Mouse (Mus musculus) kidney, adult 2 months (tissue): Measurements from ENCODE around the gene Prkg1. TPM values are rescaled to one million over a fixed set of nuclear protein-coding genes. Genes with fewer than 3 reads are reported as not detected.
A peak's percentile ranks its signal among the peaks of the same experiment; 100 is the strongest.

ENCODE experiments used
- DNase-seq: peaks from one replicate; pipeline ENCODE4 v3.0.0; 2021
- H3K27ac ChIP-seq: fragments of 200-500 bp; 2 replicates; pipeline ENCODE4 v1.5.1; 2012; ENCODE audit warnings: low read depth, low read length, control low read depth, inconsistent platforms; ENCODE audit not compliant: insufficient read depth
- H3K27me3 ChIP-seq: fragments of 200-500 bp; replicated peaks from 2 replicates; pipeline ENCODE4 v1.6.1; 2012; ENCODE audit warnings: mild to moderate bottlenecking, moderate library complexity, low read length, inconsistent platforms; ENCODE audit not compliant: control insufficient read depth, insufficient read depth
- H3K36me3 ChIP-seq: fragments of 200-500 bp; 2 replicates; pipeline ENCODE4 v1.6.1; 2012; ENCODE audit warnings: mild to moderate bottlenecking, moderate library complexity, low read length, inconsistent platforms; ENCODE audit not compliant: control insufficient read depth, insufficient read depth
- H3K4me1 ChIP-seq: fragments of 200-500 bp; 2 replicates; pipeline ENCODE4 v1.6.1; 2011; ENCODE audit warnings: low read length; ENCODE audit not compliant: control insufficient read depth, insufficient read depth
- H3K4me3 ChIP-seq: fragments of 200-500 bp; 2 replicates; pipeline ENCODE4 v1.5.1; 2011; ENCODE audit warnings: mild to moderate bottlenecking, low read depth, low read length, control low read depth; ENCODE audit not compliant: insufficient read depth
- CTCF ChIP-seq: fragments of 200-500 bp; conservative IDR thresholded peaks from 2 replicates; pipeline ENCODE4 v1.5.1; 2011; ENCODE audit warnings: low read depth, mild to moderate bottlenecking, control low read depth, low read length, moderate library complexity, mixed read lengths; ENCODE audit not compliant: insufficient read depth, insufficient read length
- POLR2A ChIP-seq: fragments of 200-500 bp; IDR thresholded peaks from one replicate; pipeline ENCODE4 v1.6.1; 2011; ENCODE audit warnings: low read depth, low read length, control low read depth
- WGBS: fragments of 180-500 bp; shearing (Covaris S2); methylation state at CpG from one replicate; pipeline ENCODE4 v1.1.7; 2018; 5-methylcytosine and 5-hydroxymethylcytosine counted together
- polyA plus RNA-seq: library from polyadenylated mRNA; depleted of rRNA; stranded (reverse); fragments of >200 nt; gene quantifications from 2 replicates; pipeline ENCODE4 v1.2.3, GENCODE M21; 2012

Gene Prkg1
- polyA plus RNA-seq, 1 experiment: 1.7 TPM

DNA sequence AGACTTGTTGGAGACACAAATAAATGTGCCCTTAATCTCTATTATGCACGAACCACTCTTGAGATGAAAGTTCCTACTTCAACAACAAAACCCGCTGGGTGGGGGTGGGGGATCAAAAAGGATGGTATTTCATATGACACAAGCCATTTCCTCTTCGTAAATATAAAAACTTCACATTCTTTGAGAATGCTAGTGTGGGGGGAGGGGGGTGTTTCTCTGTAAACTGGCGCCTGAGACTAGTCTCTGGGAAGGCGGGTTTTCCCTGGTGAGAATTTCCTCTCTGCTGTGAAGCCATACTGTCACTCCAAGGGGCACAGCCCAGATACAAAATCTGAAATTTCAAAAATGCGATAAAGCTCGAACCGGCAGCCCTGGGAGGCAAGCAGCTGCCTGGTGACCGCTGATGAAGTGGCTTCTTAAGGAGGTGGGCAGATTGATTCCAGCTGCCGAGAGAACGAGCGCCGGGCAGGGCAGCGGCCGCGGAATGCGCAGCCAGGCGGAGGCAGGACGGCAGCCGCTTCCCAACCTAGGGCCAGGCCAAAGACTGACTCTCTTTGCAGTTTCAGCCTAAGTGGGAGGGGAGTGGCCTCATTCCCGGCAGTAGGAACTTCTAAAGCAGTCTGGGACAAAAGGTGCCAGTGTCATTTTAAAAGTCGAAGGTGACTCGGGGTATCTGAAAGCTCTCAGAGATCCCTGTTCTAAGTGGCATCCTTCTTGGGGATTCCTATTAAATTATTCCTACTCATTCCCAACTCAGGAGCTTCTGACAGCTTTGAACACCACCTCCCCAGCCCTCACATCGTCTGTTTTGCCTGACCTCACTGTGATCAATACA is 2.2 kb downstream of the Prkg1 start:
- peak; percentile 69 for DNase-seq
- Histone ChIP-seq H3K36me3 (no peaks in the 10 kb centered on the region), H3K27me3 (peaks cover 4% of the 10 kb centered on the region), H3K4me3 (peak overlapping the region; percentile 59), H3K4me1 (no peaks in the 10 kb centered on the region), H3K27ac (peak overlapping the region; percentile 58)
- TF ChIP-seq POLR2A: no peak
- TF ChIP-seq CTCF: no peak
- WGBS: 4% methylated on average over 24 of the region's 24 CpGs

DNA sequence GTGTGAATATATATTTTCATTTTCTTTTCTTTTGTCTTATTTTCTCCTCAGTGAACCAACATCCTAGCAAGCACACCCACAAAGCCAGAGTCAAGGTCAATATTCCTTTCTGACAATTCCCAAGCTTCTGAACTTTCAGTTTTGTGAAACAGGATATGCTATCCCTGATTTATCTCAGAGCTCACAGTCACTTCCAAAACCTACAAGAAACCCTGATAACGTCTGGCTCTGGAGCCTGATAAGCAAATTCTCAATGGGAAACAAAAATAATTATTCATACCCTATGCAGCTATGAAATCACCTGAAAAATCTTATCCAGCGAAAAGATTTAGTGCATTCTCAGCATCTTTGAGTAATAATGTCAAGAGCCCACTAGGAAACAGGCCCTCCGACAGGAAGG is 5.0 kb downstream of the Prkg1 start:
- Histone ChIP-seq H3K27ac (no peak overlapping the region), H3K4me3 (no peak overlapping the region), H3K36me3 (no peaks in the 10 kb centered on the region), H3K4me1 (no peaks in the 10 kb centered on the region), H3K27me3 (peaks cover 4% of the 10 kb centered on the region)
- DNase-seq: no peak
- 57% methylated on average over 3 of the region's 3 CpGs for WGBS
- TF ChIP-seq CTCF (no peak), POLR2A (no peak)

DNA sequence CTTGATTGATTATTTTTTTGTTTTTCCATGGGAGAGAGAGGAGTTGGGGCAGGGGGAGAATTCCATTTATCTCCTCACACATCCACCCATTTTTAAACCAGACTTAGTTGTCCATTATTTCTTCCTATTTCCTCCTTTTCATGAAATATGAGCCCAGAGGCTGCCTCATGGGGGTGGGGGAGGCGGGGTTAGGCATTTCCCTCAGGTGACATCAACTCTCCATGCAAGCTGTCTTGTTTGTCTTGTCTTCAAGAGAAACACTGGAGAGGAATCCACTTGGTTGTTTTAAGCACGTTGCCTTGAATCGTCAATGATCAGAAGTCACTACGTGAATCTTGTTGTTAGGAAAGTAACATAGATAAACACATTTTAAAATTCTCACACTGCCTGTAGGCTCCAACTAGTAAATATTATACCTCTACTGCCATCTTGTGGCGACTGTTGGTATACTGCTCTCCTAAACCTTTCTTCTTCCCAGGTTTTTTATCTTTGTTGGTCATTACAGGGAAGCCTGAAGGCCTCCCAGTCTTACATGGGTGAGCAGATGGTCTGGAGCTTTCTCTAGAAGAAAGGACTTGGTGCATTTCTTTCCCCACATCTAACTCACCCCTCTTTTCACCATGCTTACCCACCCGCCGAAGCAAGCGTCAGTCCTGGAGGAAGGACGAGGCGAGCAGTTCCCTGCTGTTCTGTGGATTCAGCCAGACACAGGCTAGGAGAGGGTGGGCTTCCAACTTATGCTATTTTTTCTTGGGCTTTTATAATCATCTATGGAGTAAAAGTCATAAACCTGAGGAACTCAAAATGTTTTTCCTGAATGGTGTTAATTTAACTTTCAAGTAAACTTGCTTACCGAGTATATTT is 8.7 kb downstream of the Prkg1 start:
- TF ChIP-seq POLR2A (no peak), CTCF (no peak)
- no peak overlapping the region for H3K4me3 ChIP-seq
- no peaks in the 10 kb centered on the region for H3K36me3 ChIP-seq
- H3K27ac ChIP-seq: no peak overlapping the region
- no peaks in the 10 kb centered on the region for H3K27me3 ChIP-seq
- H3K4me1 ChIP-seq: no peaks in the 10 kb centered on the region
- peak; percentile 71 for DNase-seq
- WGBS: 49% methylated on average over 11 of the region's 11 CpGs

DNA sequence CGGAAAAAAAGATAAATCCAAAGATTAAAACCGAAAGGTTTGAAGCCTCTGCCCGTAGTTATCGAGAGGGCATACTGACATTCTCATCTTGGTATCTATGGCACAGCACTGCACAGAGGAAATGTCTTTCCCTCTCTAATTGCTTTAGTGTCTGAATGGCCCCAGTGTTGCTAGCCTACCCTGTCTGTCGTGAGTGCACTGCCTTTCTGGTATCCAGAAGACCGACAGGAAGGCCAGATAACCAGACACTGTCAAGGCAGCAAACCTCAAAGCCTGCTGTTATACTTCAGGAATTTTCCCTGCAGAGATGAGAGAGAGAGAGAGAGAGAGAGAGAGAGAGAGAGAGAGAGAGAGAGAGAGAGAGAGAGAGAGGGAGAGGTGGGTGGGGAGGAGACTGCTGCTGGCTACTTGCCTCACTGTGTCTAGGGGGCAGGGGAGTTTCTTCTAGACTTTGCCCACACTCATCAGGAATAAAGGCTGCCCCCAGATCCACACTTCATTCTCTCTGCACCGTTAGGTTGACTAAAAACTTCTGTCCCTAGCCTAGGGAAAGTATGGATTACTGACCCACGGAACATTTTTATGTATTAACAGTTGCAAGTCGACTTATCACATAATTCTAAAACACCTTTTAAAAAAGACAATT is 10.1 kb downstream of the Prkg1 start:
- H3K27ac ChIP-seq: no peak overlapping the region
- H3K27me3 ChIP-seq: no peaks in the 10 kb centered on the region
- H3K4me1 ChIP-seq: no peaks in the 10 kb centered on the region
- no peak overlapping the region for H3K4me3 ChIP-seq
- 60% methylated on average over 9 of the region's 9 CpGs for WGBS
- TF ChIP-seq CTCF: no peak
- DNase-seq: no peak
- H3K36me3 ChIP-seq: no peaks in the 10 kb centered on the region

DNA sequence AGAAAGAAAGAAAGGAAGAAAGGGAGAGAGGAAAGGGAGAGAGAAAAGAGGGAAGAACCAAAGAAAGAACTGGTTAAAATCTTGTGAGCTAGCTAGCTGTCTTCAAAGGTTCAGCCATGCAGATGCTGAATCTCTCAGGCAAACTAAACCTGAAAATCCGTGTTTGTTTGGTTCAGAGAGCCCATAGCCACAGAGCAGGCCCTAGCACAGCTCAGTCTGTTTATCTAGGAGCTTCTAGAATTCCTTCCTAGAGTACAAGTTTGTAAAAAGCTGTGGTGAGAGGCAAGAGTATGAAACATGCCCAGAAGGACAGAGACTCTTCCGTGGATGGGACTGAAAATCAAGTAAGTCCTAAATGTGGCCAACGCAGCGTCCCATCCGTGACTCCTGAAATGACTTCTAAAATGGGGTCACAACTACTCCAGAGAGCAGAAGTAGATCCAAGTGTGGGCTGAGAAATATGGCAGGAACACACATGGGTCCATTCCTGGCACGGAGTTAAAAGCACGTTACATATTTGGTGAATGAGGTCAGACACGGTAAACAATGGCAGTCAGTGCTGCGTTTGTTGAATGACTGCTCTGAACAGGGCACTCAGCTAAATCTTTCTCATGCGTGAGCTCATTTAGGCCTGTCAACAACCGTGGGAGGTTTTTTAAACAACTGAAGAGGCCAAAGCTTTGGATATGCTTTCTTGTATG is 13.7 kb downstream of the Prkg1 start:
- Histone ChIP-seq H3K4me1 (no peaks in the 10 kb centered on the region), H3K36me3 (no peaks in the 10 kb centered on the region), H3K27me3 (no peaks in the 10 kb centered on the region), H3K4me3 (no peak overlapping the region), H3K27ac (no peak overlapping the region)
- WGBS: 54% methylated on average over 11 of the region's 11 CpGs
- no peak for DNase-seq
- TF ChIP-seq POLR2A: no peak
- TF ChIP-seq CTCF: no peak

DNA sequence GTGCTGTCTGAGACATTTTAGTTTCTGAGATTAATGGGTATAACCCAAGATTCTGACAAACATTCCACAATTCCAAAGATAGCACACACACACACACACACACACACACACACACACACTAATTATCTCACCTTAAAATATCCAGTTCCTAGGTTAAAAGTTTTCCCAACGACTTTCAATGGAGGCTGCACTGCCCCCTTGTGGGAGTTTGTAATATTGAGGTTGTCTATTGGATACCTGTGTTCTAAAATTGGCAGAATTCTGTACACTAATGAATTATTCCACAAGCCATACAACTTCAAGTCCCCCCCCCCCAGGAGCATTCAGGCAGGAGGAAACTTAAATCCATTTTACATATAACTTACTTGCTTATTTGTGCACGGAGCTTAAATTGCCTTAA is 18.2 kb downstream of the Prkg1 start:
- Histone ChIP-seq H3K4me3 (no peak overlapping the region), H3K36me3 (no peaks in the 10 kb centered on the region), H3K27ac (no peak overlapping the region), H3K27me3 (no peaks in the 10 kb centered on the region), H3K4me1 (no peaks in the 10 kb centered on the region; the same call in 1 of the 2 replicates)
- TF ChIP-seq POLR2A: no peak
- no peak for TF ChIP-seq CTCF
- peak; percentile 52 for DNase-seq
- WGBS: 14% methylated on average over 2 of the region's 2 CpGs
